Mouse (Mus musculus): ENCODE data around the gene Spata19.

The Spata19 gene

DNA sequence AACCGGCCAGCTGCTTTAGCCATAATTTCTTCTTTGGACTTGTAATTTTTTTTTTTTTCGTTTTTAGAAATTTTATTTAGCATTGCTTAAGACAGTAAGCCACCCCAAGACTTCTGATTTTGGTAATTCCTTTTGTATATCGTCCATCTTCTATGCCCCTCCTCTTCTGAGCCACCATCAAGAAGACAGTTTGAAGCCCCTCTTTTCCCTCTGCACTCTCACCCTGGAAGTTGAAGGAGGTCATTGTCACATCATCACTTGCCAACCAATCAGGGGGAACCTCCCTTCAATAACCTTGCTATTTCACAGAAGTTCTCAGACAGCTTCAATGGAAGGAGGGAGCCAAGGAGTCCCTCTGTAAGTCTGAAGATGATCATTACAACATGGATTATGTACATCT is at the start of gene Spata19:
Gene Spata19 (plus strand): TSS at position 301 of the 400 bp plus-strand sequence.
- DNase-seq (ENCODE audit: low read depth, low spot score): no peak

DNA sequence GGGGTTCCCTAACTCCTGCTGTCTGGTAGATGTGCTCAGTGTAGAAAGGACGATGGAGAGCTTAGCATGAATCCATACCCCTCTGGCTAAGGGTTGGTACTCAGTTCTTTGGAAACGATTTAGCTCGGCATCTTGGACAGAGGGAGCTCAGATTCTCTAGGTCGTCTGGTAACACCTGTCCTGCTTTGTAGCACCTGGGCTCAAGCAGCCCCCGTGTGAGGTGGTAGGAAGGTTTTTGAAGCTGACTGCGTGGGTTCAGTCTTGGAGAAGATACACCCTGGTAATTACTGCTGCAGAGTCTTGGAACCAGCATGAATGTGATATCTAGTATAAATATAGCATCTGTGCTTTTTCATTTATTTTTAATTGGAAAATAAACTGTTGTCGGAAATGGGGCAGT is 43.5 kb upstream of the Spata19 start:
- DNase-seq (ENCODE audit: low read depth, low spot score): no peak

DNA sequence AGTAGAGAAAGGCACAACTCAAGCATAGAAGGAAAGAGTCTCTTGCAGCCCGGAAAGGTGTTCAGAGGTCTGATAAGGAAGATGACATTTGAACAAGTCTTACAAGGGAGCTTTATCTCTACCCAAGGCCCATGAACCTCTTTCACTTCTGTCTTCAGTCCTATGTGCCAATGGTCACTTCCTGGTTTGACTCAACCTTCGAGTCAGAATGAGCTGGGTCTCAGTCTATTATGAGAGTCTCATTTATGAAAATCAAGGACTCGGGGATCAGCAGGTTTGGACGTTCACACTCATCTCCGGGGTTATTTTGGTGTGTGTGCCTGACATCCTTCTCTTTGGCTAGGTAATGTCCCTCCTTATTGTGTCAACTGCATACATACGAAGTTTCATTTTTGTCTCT is 38.7 kb upstream of the Spata19 start:
- no peak for DNase-seq (ENCODE audit: low read depth, low spot score)

DNA sequence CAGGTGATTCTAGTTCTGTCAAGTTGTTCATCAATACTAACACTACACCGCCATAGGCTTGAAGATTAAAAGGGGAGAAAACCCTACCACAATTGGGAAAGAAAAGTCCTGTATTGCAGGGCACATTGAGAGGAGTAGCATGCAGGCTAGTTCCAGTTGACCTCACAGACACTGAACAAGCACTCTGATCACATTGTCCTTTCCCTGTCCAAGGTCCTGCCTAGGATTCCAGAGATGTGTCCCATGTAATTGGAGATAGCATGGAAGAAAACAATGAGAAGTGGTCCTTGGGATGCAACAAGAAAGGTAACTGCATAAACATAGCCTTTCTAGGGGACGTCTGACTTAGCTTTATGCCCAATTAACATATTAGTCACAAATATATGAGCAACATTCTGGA is 29.4 kb upstream of the Spata19 start:
- no peak for DNase-seq (ENCODE audit: low read depth, low spot score)

DNA sequence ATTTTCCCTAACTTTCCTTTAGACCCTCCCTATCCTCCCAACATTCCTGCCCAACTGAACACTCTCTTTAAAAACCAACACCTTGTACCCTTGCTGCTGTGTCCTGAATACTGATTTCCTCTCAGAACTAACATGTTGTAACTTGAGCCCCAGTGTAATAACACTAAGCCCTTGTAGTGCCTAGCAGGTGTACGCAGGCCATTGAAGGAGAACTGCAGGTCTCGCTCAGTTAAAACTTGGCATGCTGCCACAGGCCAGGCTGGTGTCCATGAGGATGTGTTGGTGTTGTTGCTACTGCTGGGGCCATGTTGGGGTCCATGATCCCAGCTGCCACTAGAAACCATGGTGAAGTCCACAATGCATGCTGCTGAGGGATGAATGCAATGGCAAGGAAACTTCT is 27.5 kb upstream of the Spata19 start:
- DNase-seq (ENCODE audit: low read depth, low spot score): no peak

DNA sequence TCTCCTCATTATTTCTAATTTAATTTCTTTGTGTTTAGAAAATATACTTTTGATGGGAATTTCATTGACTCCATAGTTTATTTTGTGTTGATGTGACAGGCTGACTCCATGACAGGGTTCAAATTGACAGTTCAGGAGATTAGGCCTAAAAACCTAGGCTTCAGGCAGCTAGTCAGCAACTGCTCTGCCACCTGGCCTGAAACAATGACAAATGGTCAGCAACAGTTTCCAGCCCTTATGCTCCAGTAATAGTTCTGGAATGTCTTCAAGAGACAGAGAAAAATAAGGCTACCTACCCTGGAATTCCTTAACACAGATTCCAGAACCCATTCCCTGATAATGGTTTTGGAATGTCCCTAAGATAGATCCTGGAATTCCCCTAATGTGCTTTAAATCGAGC is 20.9 kb upstream of the Spata19 start:
- DNase-seq (ENCODE audit: low read depth, low spot score): no peak

DNA sequence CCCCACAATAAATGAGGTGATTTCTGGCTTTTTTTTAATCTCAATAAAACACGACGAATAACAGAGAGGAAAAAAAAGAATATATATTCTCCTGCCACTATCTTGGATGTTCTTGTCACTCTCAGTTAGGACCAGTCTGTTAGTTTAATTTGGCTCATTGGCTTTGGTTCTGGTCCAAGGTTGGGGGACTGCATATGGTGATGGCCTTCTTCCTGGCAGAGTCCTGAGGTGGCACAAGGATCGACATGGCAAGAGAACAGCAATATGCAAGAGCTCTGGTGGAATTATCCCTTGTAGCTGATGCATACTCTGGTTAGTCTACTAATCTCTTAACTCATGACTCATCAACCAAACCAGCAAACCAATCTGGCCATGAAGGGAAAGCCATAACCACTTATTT is 9.6 kb upstream of the Spata19 start:
- DNase-seq (ENCODE audit: low read depth, low spot score): no peak

DNA sequence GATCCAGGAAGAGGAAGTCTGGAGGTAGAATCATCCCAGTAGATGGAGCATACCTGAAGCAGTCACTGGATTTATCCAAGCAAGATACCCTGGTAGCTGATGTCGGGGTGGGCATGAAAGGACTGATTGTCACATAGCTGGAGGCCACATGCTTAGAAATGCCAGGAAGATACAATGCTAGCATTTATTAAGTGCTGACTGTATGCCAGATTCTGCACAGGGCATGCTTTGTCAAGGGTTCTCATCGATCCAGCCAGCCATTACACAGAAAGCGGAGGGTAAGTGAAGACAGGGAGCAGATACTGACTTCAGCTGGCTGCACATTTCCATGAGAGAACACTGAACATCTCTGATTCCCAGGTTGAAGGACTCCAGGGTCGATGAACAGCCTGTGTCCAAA is 4.6 kb downstream of the Spata19 start:
- no peak for DNase-seq (ENCODE audit: low read depth, low spot score)

DNA sequence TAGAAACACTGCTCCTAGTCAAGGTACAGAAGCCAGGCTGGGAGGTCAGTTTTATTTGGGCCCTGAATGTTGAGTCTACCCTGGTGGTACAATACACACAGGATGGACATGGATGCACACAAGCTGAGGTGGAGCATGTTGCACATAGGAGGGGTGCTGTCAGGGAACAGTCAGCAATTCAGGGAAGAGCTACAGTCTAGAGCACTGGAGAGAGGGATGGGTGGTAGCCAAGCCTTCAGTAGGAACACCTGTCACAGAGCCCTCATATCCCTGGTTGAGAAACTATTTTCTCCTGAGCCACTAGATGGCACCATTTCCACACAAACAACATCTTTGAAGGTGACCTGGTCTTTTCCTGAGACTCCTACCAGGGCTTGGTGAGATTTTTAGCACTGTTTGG is 13.1 kb downstream of the Spata19 start:
- peak; percentile 47 for DNase-seq (ENCODE audit: low read depth, low spot score)

DNA sequence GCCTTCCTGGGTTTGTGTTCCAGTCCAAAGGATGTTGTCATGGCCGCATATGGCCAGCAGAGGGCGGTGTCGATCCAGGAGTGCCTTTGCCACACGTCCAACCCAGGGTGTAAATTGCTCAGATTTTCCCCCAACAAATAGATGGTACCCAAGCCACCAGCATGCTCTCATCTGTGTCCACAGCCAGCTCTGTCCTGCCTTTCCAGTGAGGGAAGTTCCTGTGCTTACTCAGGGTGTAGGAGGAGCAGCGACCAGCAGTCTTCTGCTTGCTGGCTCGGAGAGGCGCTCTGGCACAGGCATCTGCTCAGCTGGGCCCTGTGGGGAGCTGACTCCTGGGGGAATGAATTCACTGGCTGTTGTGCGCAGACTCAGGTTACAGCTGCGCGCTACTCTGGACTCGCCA is 17.5 kb downstream of the Spata19 start:
- peak; percentile 36 for DNase-seq (ENCODE audit: low read depth, low spot score)

DNA sequence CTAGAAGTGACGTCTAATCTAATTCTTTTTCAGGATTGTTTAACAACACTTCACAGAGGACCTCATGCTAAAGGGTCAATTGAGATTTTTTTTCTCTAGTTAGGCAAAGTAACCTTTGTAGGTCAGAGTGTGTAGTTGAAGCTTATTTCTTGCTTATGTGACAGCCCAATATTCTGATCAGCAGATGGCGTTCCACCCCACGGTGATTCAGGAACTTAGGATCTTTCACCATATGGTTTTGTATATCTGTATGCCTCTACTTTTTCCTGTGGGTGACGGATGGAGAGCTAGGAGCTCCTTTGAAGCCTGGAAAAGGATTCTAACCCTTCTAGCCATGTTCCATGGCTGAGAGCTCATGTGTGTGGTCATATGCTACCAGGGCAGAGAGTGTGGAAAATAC is 27.9 kb downstream of the Spata19 start:
- no peak for DNase-seq (ENCODE audit: low read depth, low spot score)

DNA sequence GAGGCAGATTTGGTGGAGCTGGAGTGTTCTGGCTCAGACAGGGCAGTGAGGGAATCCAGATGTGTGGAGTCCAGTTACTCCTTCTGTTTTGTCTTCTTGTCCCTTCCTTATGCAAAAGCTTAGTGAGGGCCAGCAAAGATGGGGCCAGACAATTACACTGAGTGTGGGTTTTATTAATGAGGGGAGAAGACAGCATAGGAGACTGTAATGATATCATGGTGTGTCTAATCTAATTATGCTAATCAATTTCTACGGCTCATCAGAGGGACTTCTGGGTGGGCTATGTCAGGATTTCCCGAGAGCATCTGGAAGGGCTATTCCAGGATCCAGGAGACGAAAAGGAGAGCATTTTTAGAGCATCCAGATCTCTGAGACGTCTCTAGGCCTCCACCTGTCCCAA is 32.0 kb downstream of the Spata19 start:
- no peak for DNase-seq (ENCODE audit: low read depth, low spot score)

DNA sequence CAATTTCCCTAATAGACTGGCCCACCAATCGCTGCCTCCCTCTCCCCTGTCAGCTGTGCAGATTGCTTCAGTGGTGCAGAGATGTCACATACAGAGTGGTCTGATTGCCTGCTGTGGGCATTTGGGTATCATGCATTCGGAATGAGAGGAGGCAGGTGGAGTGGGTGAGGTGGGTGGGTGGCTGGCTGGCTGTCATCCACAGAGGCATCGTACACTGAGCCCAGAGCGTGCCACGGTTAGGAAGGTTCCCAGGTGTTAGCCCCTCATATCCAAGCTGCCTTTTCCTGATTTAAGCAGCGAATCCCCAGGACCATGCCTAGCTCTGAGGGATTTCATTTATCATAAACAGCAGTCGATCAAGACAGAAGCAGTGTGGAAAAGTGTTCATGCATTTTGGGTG is 36.7 kb downstream of the Spata19 start:
- DNase-seq (ENCODE audit: low read depth, low spot score): no peak

DNA sequence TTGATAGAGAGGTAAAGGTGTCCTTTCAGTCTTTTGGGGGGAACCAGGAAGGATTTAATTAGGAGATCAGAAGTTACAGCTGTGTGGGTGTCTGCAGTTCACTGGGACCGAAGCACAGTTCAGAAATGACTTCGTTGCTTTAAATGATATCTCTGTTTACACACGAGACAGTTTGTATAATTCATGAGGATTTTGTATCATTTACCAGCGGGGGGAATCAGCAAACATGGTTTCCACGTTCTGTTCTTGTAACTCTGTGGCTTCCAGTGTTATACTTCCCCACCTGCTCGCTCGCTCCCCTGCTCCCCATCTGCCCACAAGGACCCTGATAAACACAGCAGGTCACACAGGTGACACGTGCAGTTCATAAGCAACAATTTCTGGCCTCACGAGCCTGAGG is 39.3 kb downstream of the Spata19 start:
- DNase-seq (ENCODE audit: low read depth, low spot score): no peak

DNA sequence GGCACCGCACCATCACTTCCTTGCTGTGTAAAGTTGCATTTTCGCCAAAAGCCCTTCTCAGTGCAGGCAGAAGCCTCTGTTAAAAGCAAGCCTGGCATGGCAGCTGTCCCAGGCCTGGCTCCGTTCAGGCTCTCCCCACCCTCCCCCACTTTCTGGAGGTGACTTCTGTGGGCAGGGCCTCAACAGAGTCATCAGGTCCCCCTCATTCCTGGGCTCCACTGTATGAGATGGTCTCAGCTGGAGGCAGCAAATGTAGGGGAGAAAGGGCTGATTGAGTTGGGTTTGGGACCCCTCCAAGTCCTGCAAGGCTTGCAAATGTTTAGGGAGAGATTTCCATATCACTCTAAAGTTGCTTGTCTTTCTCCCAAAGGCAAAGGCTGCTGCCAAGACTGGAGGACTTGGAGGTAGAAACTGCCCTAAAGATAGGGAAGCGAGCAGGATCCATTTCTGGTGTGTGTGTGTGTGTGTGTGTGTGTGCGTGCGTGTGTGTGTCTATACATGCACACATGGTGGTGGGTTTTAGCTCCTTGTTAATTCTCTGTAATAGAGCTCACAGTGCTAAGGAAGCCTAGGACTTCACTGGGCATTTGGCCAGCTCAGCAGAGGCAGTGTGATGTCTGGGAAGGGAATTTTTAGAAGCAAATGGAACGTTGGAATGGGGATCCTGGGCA is 40.9 kb downstream of the Spata19 start:
- DNase-seq (ENCODE audit: low read depth, low spot score): no peak

DNA sequence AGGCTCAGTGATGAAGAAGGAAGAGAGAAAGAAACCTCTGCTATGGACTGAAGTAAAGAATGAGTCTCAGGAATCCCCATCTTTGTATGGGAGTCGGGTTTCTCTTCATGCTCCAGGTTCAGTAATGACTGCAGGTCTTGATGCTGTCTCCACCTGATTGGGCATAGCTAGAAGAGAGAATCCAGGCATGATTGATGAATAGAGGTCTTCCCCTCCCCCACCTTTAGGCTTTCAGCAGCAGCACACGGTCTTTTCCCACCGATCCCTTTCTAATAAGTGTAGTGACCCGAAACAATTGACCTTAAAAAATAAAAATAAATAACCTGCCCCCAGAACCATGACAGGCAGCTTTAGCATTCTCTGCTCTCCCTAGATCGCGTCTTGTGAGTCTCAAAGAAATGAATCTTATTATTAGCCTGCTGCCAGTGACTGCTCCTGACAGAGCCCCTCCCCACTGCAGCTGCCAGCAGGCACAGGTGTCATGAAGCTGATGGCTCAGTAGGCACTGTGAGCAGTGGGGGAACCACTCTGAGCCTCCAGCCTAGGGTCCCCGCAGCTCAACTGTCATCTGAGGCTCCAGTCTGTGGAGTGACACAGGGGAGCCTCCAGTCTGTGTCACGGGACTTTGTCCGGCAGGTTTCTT is 53.3 kb downstream of the Spata19 start:
- DNase-seq (ENCODE audit: low read depth, low spot score): no peak
